Mouse (Mus musculus) mature B cell (primary cell): ENCODE results near the gene Ccser1.
"Not testable (repeated sequence)": the region's sequence is repeated elsewhere in the genome, so short reads cannot be mapped to it uniquely, and the experiment has no call there.

Experiments used
- in situ Hi-C: fragments of 300-500 bp; cut with MboI; formaldehyde crosslinking; loops from 2 replicates; pipeline ENCODE4 v1.14.3; 2019

The Ccser1 gene

GRCm38 (mm10) chr6:61223563-61223962 is 43.4 kb downstream of the Ccser1 start:
- in situ Hi-C loops = no loop called here

- in situ Hi-C loops = no loop called here
These were observed 45.2 kb downstream of the Ccser1 start for GRCm38 (mm10) chr6:61225302-61225701.

DNA sequence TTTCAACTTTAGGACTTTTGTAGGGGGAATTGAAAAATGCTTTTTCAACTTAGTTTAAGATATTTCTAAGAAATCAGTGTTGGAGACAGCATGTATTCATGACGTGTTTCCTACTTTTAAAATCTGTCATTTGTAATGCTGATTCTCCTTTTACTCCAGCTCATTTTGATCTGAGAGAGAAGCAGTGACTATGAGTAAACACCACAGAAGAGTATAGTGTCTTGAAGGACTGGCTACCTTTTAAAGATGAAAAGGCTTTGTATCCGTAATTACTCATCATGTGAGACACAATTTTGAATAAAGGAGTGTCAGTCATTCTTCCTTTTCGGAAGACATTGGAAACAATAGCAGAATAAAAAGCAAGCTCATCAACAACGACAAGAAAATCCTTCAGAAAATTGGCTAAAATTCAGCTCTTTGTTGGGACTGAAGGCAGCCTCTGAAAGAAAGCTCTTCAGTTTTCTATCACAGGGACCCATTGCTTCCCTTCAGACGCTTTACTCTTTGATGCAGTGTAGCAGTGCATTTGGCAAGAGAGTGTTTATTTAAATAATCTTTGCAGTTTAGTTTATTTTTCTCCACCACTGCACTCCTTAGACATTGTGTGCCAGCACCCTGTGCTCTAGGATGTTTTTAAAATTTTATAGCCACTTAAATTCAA is 50.1 kb downstream of the Ccser1 start:
- in situ Hi-C loops = no loop called here

GRCm38 (mm10) chr6:61233060-61233459 is 52.9 kb downstream of the Ccser1 start:
- in situ Hi-C loops = no loop called here

DNA sequence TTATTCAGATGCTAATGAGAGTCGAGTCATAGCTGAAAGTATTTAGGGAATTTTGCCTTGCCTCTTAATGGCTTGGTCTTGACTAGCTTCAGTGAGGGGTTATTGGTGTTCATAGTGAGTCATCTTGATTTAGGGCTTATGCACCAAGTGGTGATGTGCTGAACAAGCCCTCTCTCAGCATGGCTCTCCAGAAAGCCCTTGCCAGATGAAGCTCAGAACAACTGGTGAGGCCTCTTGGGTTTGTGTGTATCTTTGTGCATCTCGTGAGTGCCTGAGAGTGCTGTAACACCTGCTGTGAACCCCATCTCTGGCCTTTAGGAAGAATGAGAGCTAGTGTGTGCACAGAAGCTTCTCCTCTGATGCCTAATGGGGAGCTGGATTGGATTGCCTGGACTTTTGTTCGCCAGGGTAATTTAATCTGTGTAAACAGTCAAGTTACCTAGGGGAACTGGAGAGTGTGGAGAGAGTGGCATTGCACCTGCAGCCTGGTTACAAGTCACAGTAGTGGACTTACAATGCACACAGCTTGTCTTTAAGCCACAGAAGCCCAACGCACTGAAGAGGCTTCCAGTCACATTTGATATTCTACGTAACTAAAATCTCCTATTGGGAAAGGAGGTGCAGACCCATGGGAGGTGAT is 53.5 kb downstream of the Ccser1 start:
- in situ Hi-C loops = no loop called here

DNA sequence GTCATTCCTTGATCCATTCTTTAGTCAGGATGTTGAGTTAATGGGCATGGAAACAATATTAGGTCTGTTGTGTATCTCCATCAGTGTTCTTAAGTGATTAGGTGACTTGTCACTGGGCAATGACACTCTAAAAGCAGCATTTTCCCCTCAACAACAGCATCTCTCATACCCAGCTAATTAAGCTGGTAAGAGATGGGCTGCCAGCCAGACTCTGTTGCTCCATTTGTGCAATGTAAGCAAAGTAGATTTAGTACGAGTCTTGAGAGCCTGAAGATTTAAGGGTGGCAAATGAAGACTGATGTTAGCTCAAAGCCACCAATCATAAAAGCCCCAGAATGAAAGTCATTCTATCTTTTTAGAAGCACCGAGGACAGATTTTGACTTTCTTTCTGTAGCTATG is 60.5 kb downstream of the Ccser1 start:
- in situ Hi-C loops = no loop called here

GRCm38 (mm10) chr6:61242556-61242955 is 62.4 kb downstream of the Ccser1 start:
- in situ Hi-C loops = no loop called here

GRCm38 (mm10) chr6:61246523-61246922 is 66.4 kb downstream of the Ccser1 start:
- in situ Hi-C loops = no loop called here

DNA sequence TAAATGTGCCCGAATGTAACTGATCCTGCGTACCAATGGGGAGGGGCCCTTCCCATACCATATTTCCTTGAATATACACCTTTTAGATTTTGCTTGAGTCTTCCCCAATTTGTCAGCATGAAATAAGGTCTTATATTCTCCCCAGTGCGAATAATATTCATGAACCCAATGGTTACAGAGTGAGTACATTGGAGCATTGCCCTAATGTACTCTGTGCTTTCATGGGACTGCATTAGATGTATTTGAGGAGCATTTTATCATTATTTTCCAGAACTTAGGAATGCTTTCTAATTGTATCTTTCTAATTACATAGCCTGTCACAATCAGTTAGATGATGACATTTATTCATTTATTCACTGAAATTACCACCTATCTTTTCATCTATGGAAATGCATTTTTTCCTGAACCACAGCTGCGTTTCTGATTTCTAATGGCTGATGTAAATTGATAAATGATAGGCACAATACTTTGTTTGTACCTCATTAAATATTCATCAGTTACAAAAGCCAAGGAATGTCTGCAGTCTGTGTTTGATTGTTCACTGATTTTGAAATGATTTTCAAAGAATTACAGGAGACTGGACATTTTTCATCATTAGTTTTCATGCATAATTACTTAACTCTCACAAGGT is 67.8 kb downstream of the Ccser1 start:
- in situ Hi-C loops = no loop called here

DNA sequence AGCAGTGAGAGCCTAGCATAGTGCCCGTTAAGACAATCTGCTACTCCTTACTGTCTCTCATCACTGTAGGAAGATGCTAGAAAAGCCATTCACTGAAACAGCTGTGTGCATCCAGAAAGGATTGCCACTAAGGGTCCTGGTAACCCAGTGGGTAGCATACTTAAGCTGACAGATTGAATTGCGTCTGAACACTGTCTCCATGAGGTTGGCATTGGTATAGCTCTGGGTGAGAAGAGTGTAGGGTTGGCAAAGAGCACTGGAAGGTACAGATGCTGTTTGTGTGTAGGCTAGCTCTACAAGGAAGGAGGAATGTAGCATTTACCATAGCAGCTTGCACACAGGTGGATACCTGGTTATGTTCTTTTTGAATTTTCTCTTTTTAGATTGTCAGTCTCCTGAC is 68.6 kb downstream of the Ccser1 start:
- in situ Hi-C loops = no loop called here

DNA sequence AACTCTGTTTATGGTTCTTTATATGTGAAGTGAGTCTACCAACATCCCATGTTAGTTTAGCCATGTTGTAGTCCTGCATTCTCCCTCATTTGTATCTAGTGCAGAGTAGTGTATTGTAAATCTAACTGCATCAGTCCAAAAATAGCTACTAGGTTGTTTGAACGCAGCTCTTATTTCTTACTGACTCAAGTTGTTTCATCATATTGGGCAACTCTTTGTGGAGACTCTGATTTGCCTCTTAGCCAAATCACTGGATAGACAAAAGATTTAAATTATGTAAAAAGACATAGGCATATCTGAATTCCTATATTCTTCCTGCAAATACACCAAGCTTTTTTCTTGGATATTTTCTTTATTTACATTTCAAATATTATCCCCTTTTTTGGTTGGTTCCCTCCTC is 71.1 kb downstream of the Ccser1 start:
- in situ Hi-C loops = no loop called here

DNA sequence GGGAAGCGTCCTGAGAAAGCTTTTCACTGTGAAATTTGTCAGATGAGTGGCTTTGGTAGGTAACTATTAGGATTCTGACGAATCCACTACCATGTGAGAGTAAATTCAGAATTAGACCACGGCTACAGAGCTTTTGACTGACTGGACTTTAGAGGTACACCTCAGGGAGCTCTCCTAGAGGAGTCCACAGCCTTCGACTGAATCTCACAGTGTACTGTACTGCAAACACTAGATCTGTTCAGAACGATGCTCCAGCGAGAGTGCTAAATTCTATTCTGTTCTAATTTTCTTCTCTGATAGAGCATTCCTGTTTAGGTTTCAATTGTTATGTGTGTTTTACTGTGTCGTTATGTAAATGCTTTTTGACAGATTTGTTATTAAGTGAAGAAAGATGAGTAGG is 72.8 kb downstream of the Ccser1 start:
- in situ Hi-C loops = no loop called here

DNA sequence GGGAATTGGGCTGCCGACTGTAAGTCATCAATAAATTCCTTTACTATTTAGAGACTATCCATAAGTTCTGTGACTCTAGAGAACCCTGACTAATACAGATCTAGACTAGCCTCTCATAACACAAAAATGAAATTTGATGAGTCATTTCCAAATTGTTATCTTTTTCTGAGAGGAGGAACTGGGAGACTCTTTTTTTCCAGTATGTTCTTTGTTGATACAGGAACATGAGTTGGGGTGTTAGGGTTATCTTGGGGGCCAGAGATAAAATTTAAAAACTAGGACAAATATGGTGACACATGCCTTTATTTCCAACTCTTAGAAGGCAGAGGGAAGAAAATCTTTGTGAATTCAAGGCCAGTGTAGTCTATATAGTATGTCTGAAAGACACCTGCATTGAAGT is 75.8 kb downstream of the Ccser1 start:
- in situ Hi-C loops = not testable (repeated sequence)

- in situ Hi-C loops = no loop called here
These were observed 78.9 kb downstream of the Ccser1 start for GRCm38 (mm10) chr6:61258847-61259634.

DNA sequence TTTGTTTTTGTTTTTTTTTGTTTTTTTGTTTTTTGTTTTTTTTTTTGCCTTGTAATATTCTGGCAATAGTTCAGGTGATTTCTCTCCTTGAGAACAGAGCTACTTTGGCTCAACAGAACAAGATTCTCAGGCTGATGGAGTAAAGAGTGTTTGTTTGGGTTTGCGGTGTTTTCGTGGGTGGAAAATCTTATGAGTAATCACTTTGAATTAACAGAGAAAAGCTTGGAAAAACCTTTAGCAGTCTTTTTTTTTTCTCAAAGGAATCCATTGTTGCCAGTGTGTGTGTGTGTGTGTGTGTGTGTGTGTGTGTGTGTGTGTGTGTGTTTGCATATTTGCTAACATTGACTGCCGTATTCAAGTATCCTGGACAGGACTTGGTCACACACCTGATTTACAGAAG is 81.3 kb downstream of the Ccser1 start:
- in situ Hi-C loops = no loop called here

GRCm38 (mm10) chr6:61262448-61262847 is 82.3 kb downstream of the Ccser1 start:
- in situ Hi-C loops = no loop called here

DNA sequence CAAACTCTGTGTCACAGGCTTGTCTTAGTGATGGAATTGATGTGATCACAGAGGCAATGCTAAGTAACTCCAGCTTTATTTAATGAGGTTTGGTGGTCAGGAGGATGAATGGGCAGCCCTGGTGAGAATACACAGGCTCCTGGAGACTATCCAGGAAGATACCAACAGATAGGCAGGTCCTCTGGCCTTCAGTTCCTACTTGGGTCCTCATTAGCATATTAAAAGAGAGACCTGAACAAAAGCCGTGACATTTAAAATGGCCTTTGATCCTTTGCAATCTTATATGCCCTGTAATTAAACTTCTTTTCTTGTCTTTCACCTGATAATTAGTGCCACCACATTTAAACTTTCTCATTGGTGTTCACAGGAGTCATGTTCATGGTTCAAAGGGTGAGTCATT is 83.2 kb downstream of the Ccser1 start:
- in situ Hi-C loops = no loop called here

- in situ Hi-C loops = no loop called here
These were observed 90.9 kb downstream of the Ccser1 start for GRCm38 (mm10) chr6:61271033-61271432.

DNA sequence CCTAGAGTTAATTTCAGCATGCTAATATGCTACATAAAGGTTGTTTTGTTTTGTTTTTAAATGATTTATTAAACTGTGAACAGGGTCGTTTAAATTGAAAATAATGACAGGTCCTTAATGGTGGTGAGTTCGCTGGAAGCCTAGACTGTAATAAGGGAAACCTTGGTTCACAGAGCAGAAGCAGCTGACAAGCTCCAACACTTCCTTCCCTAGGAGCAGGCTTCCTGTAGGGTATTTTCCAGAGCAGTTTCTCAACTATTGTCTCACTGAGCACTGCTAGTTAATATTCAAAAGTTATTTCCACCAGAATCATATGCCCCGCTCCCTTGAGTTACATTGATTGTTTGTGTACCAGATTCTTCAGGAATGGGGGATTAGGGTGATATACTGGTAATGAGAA is 93.3 kb downstream of the Ccser1 start:
- in situ Hi-C loops = no loop called here

DNA sequence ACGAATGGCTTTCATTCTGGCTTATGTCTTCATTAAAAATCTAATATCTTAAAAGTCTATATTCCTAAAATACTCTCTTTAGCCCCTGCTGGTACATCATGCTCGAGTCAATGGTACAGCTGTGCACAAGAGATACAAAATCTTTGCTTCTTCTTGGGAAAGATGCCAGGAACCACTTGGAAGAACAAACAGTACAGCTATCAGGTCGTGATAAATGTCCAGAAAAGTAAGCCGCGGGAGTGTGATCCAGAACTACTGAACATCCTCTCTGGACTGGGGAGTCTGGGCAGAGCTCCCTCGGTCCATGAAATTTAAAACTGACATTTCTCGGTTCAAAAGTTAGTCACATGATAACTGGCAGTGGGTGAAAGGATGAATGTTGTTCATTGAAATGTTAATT is 99.4 kb downstream of the Ccser1 start:
- in situ Hi-C loops = no loop called here

DNA sequence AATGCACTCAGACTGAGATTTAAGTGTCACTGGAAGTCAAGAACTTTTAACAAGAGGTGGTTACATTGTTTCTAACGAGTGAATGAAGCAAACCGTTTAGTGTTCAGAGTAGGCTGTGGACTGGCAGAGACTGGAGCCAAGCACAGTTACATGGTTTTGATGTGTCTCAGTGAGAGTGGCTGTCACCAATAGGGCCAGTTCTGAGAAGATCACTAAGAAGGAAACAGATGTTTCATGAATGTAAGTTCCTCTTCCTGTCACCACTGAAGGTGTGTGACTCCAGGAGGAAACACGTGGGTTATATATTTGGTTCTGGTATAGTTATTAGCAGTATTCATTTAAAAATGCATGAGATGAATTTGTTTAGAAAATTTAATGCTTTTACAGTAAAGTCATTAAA is 112.8 kb downstream of the Ccser1 start:
- in situ Hi-C loops = no loop called here

DNA sequence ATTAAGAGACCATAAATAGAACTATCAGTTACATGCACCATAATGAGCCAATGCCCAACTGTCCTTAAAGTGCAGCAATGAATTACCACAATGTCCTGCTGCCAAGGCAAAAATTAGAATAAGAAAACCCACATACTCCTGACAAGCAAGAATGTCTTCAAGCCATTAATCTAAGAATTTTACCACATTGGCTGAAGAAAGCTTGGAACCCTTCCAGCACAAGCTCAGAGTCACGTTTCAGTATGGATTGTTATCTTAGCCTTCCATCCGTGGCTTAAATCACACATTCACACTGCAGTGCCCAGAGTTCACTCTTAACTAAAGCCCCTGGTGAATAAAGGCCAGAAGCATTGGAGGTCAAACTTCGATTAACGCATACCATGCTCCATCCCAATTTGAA is 115.4 kb downstream of the Ccser1 start:
- in situ Hi-C loops = no loop called here
